9 mouse cellular contexts compared by ENCODE assay signal in the genomic region with DNA sequence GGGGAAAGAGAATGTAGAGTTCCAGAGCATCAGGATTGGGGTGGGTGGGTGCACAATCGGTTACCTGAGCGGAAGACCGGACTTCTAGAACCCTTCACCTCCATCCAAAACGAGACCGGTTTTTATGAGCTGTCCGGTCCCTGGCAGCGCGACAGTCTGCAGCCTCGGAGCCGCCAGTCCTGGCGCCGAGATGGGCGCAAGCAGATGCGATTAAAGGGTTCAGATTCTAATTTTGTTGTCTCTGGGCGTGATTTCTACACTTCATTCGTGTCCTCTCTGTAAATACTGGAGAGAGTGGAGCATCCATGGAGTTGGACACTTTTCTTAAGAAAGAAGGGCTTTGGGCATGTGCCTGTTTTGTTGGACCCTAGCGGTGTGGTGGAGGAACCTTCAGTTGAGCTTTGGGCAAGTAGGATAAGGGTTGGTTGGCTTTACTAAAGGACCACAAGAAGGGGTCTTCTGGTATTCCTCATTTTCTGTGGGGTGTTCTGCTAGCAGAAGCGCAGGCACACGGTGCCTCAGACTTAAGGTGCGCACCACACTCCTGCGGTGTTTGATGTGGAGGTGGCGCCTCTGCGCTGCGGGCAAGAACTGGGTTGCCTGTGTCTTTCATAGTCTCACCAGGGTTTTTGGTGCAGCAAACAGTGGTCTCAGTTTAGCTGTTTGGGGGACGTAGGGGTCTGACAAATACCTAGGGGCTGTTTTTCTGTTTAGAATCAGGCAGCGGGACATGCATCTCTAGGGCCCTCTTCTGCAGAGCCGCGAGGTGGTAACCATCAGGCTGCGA. TPM values are rescaled to one million over a fixed set of nuclear protein-coding genes. Genes with fewer than 3 reads are reported as not detected.
A peak's percentile ranks its signal among the peaks of the same experiment; 100 is the strongest.
DNase-seq lines count a peak whose midpoint lies in the region; ATAC-seq lines count a peak whose summit lies in the region.
"Had no signal": no experiment of that assay in that cellular context is flagged by ENCODE, and none has a peak within 500 bp of the region (broad histone marks: within the 10 kb centered on the region; RNA-seq: fewer than 3 reads in every experiment).

No protein-coding gene starts in this region.

- no peak for DNase-seq in heart, postnatal 14 days
- DNase-seq in cerebellum, adult 11-12 months: peak; percentile 51
- DNase-seq in limb, embryonic 10.5 days (ENCODE audit: low spot score): peak; percentile 42
- DNase-seq in right cerebral cortex, adult 2 months (ENCODE audit: low spot score in 2 of 2): peak; percentile 54 to 66
- no peak for DNase-seq in kidney, postnatal 10 days

- H3K4me3 ChIP-seq in heart, embryonic 14.5 days (ENCODE audit: control insufficient read depth in 1 of 2, insufficient read depth in 1 of 2, low read depth in 1 of 2, low read length in 2 of 2): peak overlapping the region; percentile 50 to 55
- H3K4me3 ChIP-seq in forebrain, embryonic 16.5 days (replicated peaks; ENCODE audit: low read length): peak overlapping the region; percentile 76
- H3K4me3 ChIP-seq in limb, embryonic 10.5 days: peak overlapping the region; percentile 68

- peak overlapping the region; percentile 54 for H3K9ac ChIP-seq in heart, embryonic 14.5 days (ENCODE audit: low read length)
- H3K9ac ChIP-seq in forebrain, embryonic 16.5 days (replicated peaks; ENCODE audit: low read depth, low read length): peak overlapping the region; percentile 71

- H3K4me2 ChIP-seq in heart, embryonic 14.5 days (ENCODE audit: low read length): peak overlapping the region; percentile 94
- peak overlapping the region; percentile 74 for H3K4me2 ChIP-seq in forebrain, embryonic 16.5 days (ENCODE audit: low read length)

- WGBS in heart, embryonic 14.5 days: 1% methylated on average over 29 of the region's 29 CpGs
- 2% methylated on average over 29 of the region's 29 CpGs for WGBS in forebrain, embryonic 16.5 days
- 1% methylated on average over 29 of the region's 29 CpGs for WGBS in limb, embryonic 10.5 days

- ATAC-seq in heart, embryonic 14.5 days (ENCODE audit: insufficient number of reproducible peaks, insufficient read depth, low FRiP score, low read depth): no peak
- peak; percentile 8; the same call in 1 of the 2 replicates for ATAC-seq in forebrain, embryonic 16.5 days
- ATAC-seq in activated CD4-positive, CD25-positive, alpha-beta regulatory T cell, adult 4 months: no peak

- H3K4me1 ChIP-seq in heart, embryonic 14.5 days (ENCODE audit: control insufficient read depth in 2 of 2, insufficient read depth in 2 of 2, low read length in 2 of 2): peaks cover 11 to 14% of the 10 kb centered on the region in 2 experiments
- H3K4me1 ChIP-seq in forebrain, embryonic 16.5 days (replicated peaks; ENCODE audit: control insufficient read depth, insufficient read depth, low read length): peaks cover 16% of the 10 kb centered on the region
- H3K4me1 ChIP-seq in limb, embryonic 10.5 days: peaks cover 25% of the 10 kb centered on the region

- intact Hi-C loops in heart, postnatal 14 days (cut with DNase I): no loop called here

- no peaks in the 10 kb centered on the region for H3K36me3 ChIP-seq in heart, embryonic 14.5 days (ENCODE audit: control insufficient read depth, insufficient read depth, low read length)
- H3K36me3 ChIP-seq in forebrain, embryonic 16.5 days (ENCODE audit: control insufficient read depth, insufficient read depth): no peaks in the 10 kb centered on the region
- H3K36me3 ChIP-seq in limb, embryonic 10.5 days: no peaks in the 10 kb centered on the region

- H3K9me3 ChIP-seq in heart, embryonic 14.5 days (ENCODE audit: control insufficient read depth, low read length): no peaks in the 10 kb centered on the region
- no peaks in the 10 kb centered on the region for H3K9me3 ChIP-seq in forebrain, embryonic 16.5 days (ENCODE audit: control insufficient read depth, low read length)
- no peaks in the 10 kb centered on the region for H3K9me3 ChIP-seq in limb, embryonic 10.5 days (replicated peaks)

- no peak overlapping the region for H3K27ac ChIP-seq in heart, embryonic 14.5 days (replicated peaks in 1 of 2; ENCODE audit: control insufficient read depth in 1 of 2, insufficient read depth in 1 of 2, low read depth in 2 of 2, low read length in 2 of 2)
- no peak overlapping the region for H3K27ac ChIP-seq in forebrain, embryonic 16.5 days (ENCODE audit: low read length)
- H3K27ac ChIP-seq in limb, embryonic 10.5 days: no peak overlapping the region

- peaks cover 50% of the 10 kb centered on the region for H3K27me3 ChIP-seq in heart, embryonic 14.5 days (ENCODE audit: control insufficient read depth, insufficient read depth, low read length)
- H3K27me3 ChIP-seq in forebrain, embryonic 16.5 days (replicated peaks; ENCODE audit: control insufficient read depth, insufficient read depth, low read length): peaks cover 8% of the 10 kb centered on the region
- H3K27me3 ChIP-seq in limb, embryonic 10.5 days (ENCODE audit: low read depth, poor library complexity, severe bottlenecking): peaks cover 59% of the 10 kb centered on the region

RNA-seq across cellular contexts. Expression of gene C530025M09Rik, which starts 0.6 kb away (rescaled TPM):
- polyA plus RNA-seq in heart, embryonic 14.5 days (2014; fragmentation: Nextera tagmentation; extraction: Ambion mirVana): not detected in 2 replicates
- total RNA-seq in heart, postnatal 14 days (2021): not detected
- polyA plus RNA-seq in forebrain, embryonic 16.5 days (2015; fragmentation: Nextera tagmentation; extraction: Ambion mirVana): 0.48 and 0.51 TPM in 2 replicates
- polyA plus RNA-seq in limb, embryonic 10.5 days (2016; fragmentation: Nextera tagmentation; extraction: Ambion mirVana): 0.30 TPM in 1 of 2 replicates, not detected in the other
- polyA plus RNA-seq in activated CD4-positive, CD25-positive, alpha-beta regulatory T cell, adult 4 months (2017; shearing (Covaris generic)): not detected
- polyA plus RNA-seq: gonadal fat pad, adult 2 months had no signal

RNA-seq across cellular contexts. Expression of gene Syndig1, which starts 2.6 kb away (rescaled TPM):
- 3.5 and 4.0 TPM in 2 replicates for polyA plus RNA-seq in heart, embryonic 14.5 days (2014; fragmentation: Nextera tagmentation; extraction: Ambion mirVana)
- under 1 TPM; 0.12 to 0.15 TPM for total RNA-seq in heart, postnatal 14 days (2021)
- 17.9 and 21.0 TPM in 2 replicates for polyA plus RNA-seq in forebrain, embryonic 16.5 days (2015; fragmentation: Nextera tagmentation; extraction: Ambion mirVana)
- 1.2 and 2.1 TPM in 2 replicates for polyA plus RNA-seq in limb, embryonic 10.5 days (2016; fragmentation: Nextera tagmentation; extraction: Ambion mirVana)
- under 1 TPM in 1 of 2 experiments, not detected in 1; 0.32 TPM for polyA plus RNA-seq in activated CD4-positive, CD25-positive, alpha-beta regulatory T cell, adult 4 months (2017; shearing (Covaris generic))

Comparison
In these comparisons a context has a peak if more than half of its experiments do, and no peak if none do; other contexts are left out.
1. DNase-seq: peak in cerebellum, adult 11-12 months (single experiment), limb, embryonic 10.5 days (single experiment) and right cerebral cortex, adult 2 months (2 of 2); none in heart, postnatal 14 days (0 of 2) and kidney, postnatal 10 days (single experiment).
2. Peak in every context shown above with its lines, with median percentiles within 50 percentile points of each other: H3K4me3 ChIP-seq.